Mouse (Mus musculus): ENCODE data around the gene Aig1.

DNA sequence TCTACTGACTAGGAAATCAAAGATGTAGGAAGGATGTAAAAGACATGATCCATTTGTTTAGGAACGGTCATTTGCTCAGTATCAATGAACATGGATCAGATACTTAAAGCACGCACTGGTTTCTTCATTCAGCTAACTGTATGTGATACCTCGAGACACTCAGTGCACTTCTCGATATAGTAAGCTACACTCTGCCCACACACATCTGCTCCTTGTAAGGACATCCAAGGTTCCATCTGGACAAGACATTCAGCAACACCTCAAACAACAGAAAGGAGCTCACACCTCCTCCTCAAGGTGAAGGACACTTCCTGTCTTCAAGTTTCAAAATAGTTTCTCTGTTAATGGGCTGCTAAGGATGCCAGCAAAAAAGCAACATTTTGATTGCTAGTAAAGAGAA lies 23.9 kb downstream of the Aig1 start:
- TF ChIP-seq CTCF (IDR thresholded peaks at IDR 0.05) (no peak), EP300 (IDR thresholded peaks at IDR 0.05) (no peak)

Measured in lung, postnatal 0 days (tissue).